Mouse (Mus musculus) spleen, postnatal 0 days (tissue): ENCODE results near the gene Slc7a6. TPM values are rescaled to one million over a fixed set of nuclear protein-coding genes. Genes with fewer than 3 reads are reported as not detected.

Experiments
- polyA plus RNA-seq: library from polyadenylated mRNA; unstranded; fragments of >200 nt; fragmentation: Nextera tagmentation; extraction: Ambion mirVana; gene quantifications from 2 replicates; pipeline ENCODE4 v1.2.1, GENCODE M21; 2015

The Slc7a6 gene
- 10.7 and 12.3 TPM in 2 replicates for polyA plus RNA-seq

DNA sequence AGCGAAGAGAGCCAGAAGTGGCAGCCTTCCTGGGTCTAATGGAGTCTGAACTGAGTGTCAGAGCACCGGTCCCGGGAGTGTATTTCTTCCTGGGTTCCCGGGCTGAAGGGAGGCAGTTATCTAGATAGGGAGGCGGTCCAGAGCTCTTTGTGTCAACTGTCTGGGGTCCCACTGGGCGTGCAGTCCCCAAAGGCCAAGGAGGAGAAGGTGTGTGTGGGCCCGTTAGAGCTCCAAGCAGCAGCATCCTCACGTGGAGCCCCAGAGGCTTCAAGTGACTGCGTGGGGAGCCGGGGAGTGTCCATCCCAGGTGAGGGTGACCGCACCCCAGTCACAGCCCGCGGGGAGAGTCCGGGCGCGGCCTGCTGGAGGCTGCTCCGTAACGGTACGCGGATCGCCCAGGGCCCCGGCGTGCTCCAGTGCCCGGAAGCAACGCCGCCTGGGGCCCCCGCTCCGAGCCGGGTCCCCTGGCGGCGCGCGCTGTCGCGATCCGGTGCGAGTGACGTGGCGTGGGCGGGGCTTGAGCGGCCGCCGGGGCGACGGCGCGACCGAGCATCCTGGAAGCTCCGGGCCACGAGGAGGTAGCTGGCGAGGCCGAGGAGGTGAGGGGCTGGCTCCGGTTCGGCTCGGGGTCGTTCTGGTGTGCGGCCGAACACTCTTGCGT lies at the start of gene Slc7a6:
Gene Slc7a6 (plus strand): TSS at position 502 of the 661 bp plus-strand sequence.

DNA sequence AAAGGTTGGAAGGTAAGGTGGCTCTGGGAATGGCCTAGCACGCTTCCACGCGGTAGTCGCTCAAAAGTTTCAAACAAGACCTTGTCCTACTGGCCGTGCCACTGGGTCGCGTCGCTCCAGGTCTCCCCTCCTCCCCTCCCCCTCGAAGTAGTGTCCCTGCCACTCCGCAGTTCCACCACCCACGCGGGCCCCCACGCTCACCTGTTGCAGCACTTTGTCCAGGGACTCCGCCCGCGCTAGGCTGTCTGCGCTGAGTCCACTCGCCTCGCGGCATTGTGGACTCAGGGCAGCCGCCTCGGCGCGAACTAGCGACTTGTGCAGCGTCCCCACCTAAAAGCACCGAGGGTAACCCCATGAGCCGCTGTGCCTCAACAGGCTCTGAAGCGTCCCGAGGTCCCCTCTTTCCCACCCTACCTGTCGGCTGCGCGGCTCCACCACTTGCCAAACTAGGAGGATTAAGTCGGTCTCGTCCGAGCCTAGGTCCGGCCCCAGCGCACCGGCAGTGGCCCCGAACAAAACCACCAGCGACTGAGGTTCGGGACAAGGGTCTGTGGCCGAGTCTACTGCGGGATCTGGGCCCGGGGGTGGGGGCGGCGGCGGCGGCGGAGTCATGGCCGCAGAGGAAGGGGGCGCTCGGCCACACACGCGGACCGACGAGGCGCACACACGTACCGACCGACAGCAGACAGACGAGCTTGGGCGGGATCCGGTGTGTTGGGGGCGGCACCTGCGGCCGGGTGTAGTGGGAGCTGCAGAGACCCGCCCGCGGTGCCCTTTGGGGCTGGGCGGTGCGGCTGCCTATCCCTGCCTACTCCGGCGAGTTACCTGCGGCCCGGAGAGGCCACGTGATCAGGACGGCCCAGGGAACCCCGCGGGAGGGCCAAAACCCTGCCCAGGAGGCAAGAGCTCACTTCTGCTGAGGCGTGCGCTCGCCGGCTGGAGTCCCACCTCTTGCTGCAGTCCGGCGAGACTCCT lies 32.2 kb upstream of the Slc7a6 start, which contains the start of gene Esrp2:
Gene Esrp2 (minus strand): TSS at position 819 of the 975 bp plus-strand sequence.

DNA sequence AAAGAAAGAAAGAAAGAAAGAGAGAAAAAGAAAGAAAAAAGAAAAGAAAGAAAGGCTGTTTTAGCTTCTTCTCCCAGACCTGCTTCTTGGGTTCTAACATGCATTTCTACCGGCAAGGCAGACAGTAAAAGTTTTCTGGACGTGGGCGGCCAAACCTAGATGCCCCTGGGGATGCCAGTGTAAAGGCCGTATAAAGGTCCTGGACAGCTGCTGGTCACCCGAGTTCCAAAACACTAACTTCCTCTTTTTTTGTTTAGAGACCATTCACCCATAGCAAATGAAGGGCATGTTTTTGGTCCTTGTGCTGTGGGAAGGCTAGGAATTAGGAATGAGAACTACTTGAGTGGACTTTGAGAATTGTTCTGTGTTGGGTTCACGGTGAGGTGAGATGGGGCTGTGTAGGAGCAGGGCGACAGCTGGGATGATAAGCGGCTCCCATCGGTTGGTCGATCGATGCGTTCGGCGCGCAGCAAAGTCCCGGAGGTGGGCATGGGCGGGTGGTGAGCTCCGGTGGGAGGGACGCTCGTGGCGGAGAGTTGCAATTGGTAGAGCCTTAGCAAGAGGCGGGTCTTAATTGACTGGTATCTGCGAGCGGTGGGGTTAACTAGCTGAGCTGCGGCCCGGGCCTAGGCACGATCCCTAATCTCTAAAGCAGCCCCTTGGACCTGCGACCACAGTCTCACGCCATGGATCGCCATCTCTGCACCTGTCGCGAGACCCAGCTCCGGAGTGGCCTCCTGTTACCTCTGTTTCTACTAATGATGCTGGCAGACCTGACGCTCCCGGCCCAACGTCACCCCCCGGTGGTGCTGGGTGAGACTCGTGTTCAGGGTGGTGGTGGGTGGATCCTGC lies 18.6 kb upstream of the Slc7a6 start, which contains the start of gene Pla2g15:
Gene Pla2g15 (plus strand): TSS at position 599 of the 852 bp plus-strand sequence.

DNA sequence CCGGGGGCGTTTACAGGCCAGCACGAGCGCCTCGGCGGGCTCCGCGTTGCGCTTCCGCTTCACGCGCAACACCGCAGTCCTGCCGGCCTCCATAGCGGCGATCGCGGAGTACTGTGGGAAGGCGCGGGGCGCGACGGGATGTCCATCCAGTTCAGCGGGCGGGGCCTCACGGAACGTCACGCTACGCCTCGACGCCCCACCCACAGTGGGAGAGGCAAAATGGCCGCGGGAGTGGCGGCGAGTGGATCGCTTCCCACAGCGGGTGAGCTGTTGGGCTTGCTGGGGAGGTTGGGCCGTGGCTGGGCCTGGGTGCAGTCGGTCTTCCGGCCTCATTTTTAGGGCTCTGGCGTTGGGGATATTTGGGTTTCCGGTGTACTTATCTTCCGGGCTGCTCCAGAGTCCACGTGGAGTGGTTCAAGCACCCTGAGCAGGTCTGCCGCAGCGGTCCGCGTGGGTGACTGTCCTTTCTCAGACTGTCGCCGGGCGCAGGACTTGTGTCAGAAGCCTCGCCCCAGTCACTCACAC lies 42.2 kb downstream of the Slc7a6 start, which contains the start of the genes Slc7a6os and Prmt7:
Gene Slc7a6os (minus strand): TSS at position 115 of the 525 bp plus-strand sequence.
Gene Prmt7 (plus strand): TSS at position 116 of the 525 bp plus-strand sequence.

Other genes starting within 250 kb of the Slc7a6 start
- 1.4 and 4.2 TPM in 2 replicates for gene Ctrl, start 235.0 kb upstream of the Slc7a6 start, polyA plus RNA-seq
- 77.1 and 84.1 TPM in 2 replicates for gene Psmb10, start 230.4 kb upstream of the Slc7a6 start, polyA plus RNA-seq
- 0.82 and 1.0 TPM in 2 replicates for gene Lcat, start 225.5 kb upstream of the Slc7a6 start, polyA plus RNA-seq
- 12.0 and 12.9 TPM in 2 replicates for gene Slc12a4, start 202.8 kb upstream of the Slc7a6 start, polyA plus RNA-seq
- gene Dpep3, start 189.4 kb upstream of the Slc7a6 start, polyA plus RNA-seq, result not detected in 2 replicates
- gene Dus2, start 177.5 kb upstream of the Slc7a6 start, polyA plus RNA-seq, result 14.1 and 14.8 TPM in 2 replicates
- gene Dpep2nb, start 162.9 kb upstream of the Slc7a6 start, polyA plus RNA-seq, result not detected in 2 replicates
- 9.3 and 9.8 TPM in 2 replicates for gene Ddx28, start 157.0 kb upstream of the Slc7a6 start, polyA plus RNA-seq
- 6.7 and 6.9 TPM in 2 replicates for gene Nfatc3, start 110.0 kb upstream of the Slc7a6 start, polyA plus RNA-seq
- gene Esrp2, start 31.9 kb upstream of the Slc7a6 start, polyA plus RNA-seq, result 0.51 and 0.56 TPM in 2 replicates
- gene Pla2g15, start 18.5 kb upstream of the Slc7a6 start, polyA plus RNA-seq, result 7.2 and 9.4 TPM in 2 replicates
- 18.3 and 20.0 TPM in 2 replicates for gene Slc7a6os, start 42.1 kb downstream of the Slc7a6 start, polyA plus RNA-seq
- 22.3 and 25.3 TPM in 2 replicates for gene Prmt7, start 42.1 kb downstream of the Slc7a6 start, polyA plus RNA-seq
- gene Smpd3, start 169.1 kb downstream of the Slc7a6 start, polyA plus RNA-seq, result 0.82 and 1.3 TPM in 2 replicates
- 4.4 and 6.8 TPM in 2 replicates for gene Zfp90, start 246.5 kb downstream of the Slc7a6 start, polyA plus RNA-seq